ENCODE assay signal across 10 mouse cellular contexts in genomic region chr15:89557996-89558390, GRCm38 (mm10). TPM values are rescaled to one million over a fixed set of nuclear protein-coding genes. Genes with fewer than 3 reads are reported as not detected.
DNase-seq lines count a peak whose midpoint lies in the region; ATAC-seq lines count a peak whose summit lies in the region.
"Had no signal": no experiment of that assay in that cellular context is flagged by ENCODE, and none has a peak within 500 bp of the region (broad histone marks: within the 10 kb centered on the region; RNA-seq: fewer than 3 reads in every experiment).

No protein-coding gene starts in this region.

- peaks cover 30% of the 10 kb centered on the region for H3K4me1 ChIP-seq in heart, embryonic 12.5 days (replicated peaks)
- H3K4me1 ChIP-seq in forebrain, embryonic 13.5 days = peaks cover 18% of the 10 kb centered on the region; the same call in 1 of the 2 replicates
- H3K4me1 ChIP-seq in midbrain, embryonic 11.5 days (ENCODE audit: control insufficient read depth, insufficient read depth, low read length) = peaks cover 16% of the 10 kb centered on the region

- ATAC-seq in heart, embryonic 12.5 days (ENCODE audit: insufficient number of reproducible peaks, low FRiP score) = no peak
- no peak for ATAC-seq in forebrain, embryonic 13.5 days
- ATAC-seq in midbrain, embryonic 11.5 days (ENCODE audit: low FRiP score) = 0 out of 2 replicates have a peak, but pooled peaks have one; percentile 12
- ATAC-seq in inflammation-experienced regulatory T-cells, adult 6 months = no peak

- DNase-seq in heart, postnatal 36 days = no peak
- DNase-seq in ES-CJ7 (ENCODE audit: low read depth, low spot score) = peak; percentile 45
- no peak for DNase-seq in midbrain, embryonic 11.5 days (ENCODE audit: low spot score, missing footprints)
- no peak for DNase-seq in ovary, adult 18-20 months (ENCODE audit: low spot score)
- no peak for DNase-seq in adrenal gland, postnatal 36 days
- DNase-seq: kidney, postnatal 25 days had no signal

- H3K4me2 ChIP-seq in heart, embryonic 12.5 days = peak overlapping the region; percentile 66
- peak overlapping the region; percentile 40 for H3K4me2 ChIP-seq in forebrain, embryonic 13.5 days
- H3K4me2 ChIP-seq in midbrain, embryonic 11.5 days = peak overlapping the region; percentile 28

- peaks cover 48% of the 10 kb centered on the region for H3K27me3 ChIP-seq in heart, embryonic 12.5 days (replicated peaks)
- H3K27me3 ChIP-seq in forebrain, embryonic 13.5 days = peaks cover 43% of the 10 kb centered on the region
- H3K27me3 ChIP-seq in midbrain, embryonic 11.5 days (ENCODE audit: control insufficient read depth, insufficient read depth, low read length) = peaks cover 33% of the 10 kb centered on the region

- 29% methylated on average over 34 of the region's 34 CpGs for WGBS in heart, embryonic 12.5 days
- WGBS in forebrain, embryonic 13.5 days = 5% methylated on average over 34 of the region's 34 CpGs
- WGBS in midbrain, embryonic 11.5 days = 2% methylated on average over 34 of the region's 34 CpGs

- peak overlapping the region; percentile 39 for H3K4me3 ChIP-seq in heart, embryonic 12.5 days
- peak overlapping the region; percentile 20 for H3K4me3 ChIP-seq in forebrain, embryonic 13.5 days
- peak overlapping the region; percentile 5; the same call in 1 of the 2 replicates for H3K4me3 ChIP-seq in midbrain, embryonic 11.5 days (ENCODE audit: low read depth, low read length)

- peaks cover 6% of the 10 kb centered on the region; the same call in 1 of the 2 replicates for H3K36me3 ChIP-seq in heart, embryonic 12.5 days
- H3K36me3 ChIP-seq in forebrain, embryonic 13.5 days (ENCODE audit: poor library complexity, severe bottlenecking) = no peaks in the 10 kb centered on the region
- no peaks in the 10 kb centered on the region for H3K36me3 ChIP-seq in midbrain, embryonic 11.5 days (ENCODE audit: control insufficient read depth, insufficient read depth, low read length)
- H3K36me3 ChIP-seq: G1E had no signal

- peak overlapping the region; percentile 10; the same call in 1 of the 2 replicates for H3K9ac ChIP-seq in heart, embryonic 12.5 days
- no peak overlapping the region for H3K9ac ChIP-seq in forebrain, embryonic 13.5 days
- H3K9ac ChIP-seq in midbrain, embryonic 11.5 days (ENCODE audit: low read length) = no peak overlapping the region

- H3K27ac ChIP-seq in heart, embryonic 12.5 days (ENCODE audit: poor library complexity, severe bottlenecking) = no peak overlapping the region
- H3K27ac ChIP-seq in forebrain, embryonic 13.5 days = no peak overlapping the region
- no peak overlapping the region for H3K27ac ChIP-seq in midbrain, embryonic 11.5 days (ENCODE audit: low read depth, low read length)

- intact Hi-C loops in heart, postnatal 36 days (cut with DNase I) = no loop called here

- no peaks in the 10 kb centered on the region for H3K9me3 ChIP-seq in heart, embryonic 12.5 days (replicated peaks)
- no peaks in the 10 kb centered on the region for H3K9me3 ChIP-seq in forebrain, embryonic 13.5 days (replicated peaks)
- no peaks in the 10 kb centered on the region for H3K9me3 ChIP-seq in midbrain, embryonic 11.5 days (ENCODE audit: control insufficient read depth, low read length)

RNA-seq across cellular contexts. Expression of gene Acr, which starts 10.1 kb away (rescaled TPM):
- 0.29 and 0.42 TPM in 2 replicates for polyA plus RNA-seq in heart, embryonic 12.5 days (2016; fragmentation: Nextera tagmentation; extraction: Ambion mirVana)
- total RNA-seq in heart, postnatal 36 days (2021) = under 1 TPM; 0.25 to 0.68 TPM
- 1.2 and 1.8 TPM in 2 replicates for polyA plus RNA-seq in forebrain, embryonic 13.5 days (2015; fragmentation: Nextera tagmentation; extraction: Ambion mirVana)
- 0.42 and 0.43 TPM in 2 replicates for polyA plus RNA-seq in midbrain, embryonic 11.5 days (2014; fragmentation: Nextera tagmentation; extraction: Ambion mirVana)
- not detected for polyA plus RNA-seq in inflammation-experienced regulatory T-cells, adult 6 months (2017; shearing (Covaris generic))
- total RNA-seq in adrenal gland, postnatal 36 days (2021) = not detected
- total RNA-seq: G1E had no signal
- polyA plus RNA-seq: G1E had no signal

RNA-seq across cellular contexts. Expression of gene Rabl2, which starts 33.7 kb away (rescaled TPM):
- polyA plus RNA-seq in heart, embryonic 12.5 days (2016; fragmentation: Nextera tagmentation; extraction: Ambion mirVana) = 20.3 and 21.1 TPM in 2 replicates
- 1 to 10 TPM; 4.4 to 5.4 TPM for total RNA-seq in heart, postnatal 36 days (2021)
- polyA plus RNA-seq in forebrain, embryonic 13.5 days (2015; fragmentation: Nextera tagmentation; extraction: Ambion mirVana) = 55.1 and 56.4 TPM in 2 replicates
- 84.3 and 87.3 TPM in 2 replicates for polyA plus RNA-seq in midbrain, embryonic 11.5 days (2014; fragmentation: Nextera tagmentation; extraction: Ambion mirVana)
- polyA plus RNA-seq in inflammation-experienced regulatory T-cells, adult 6 months (2017; shearing (Covaris generic)) = 1 to 10 TPM; 1.5 to 2.2 (median 1.5) TPM
- total RNA-seq in adrenal gland, postnatal 36 days (2021) = 10 to 100 TPM in 1 of 2 experiments, 1 to 10 TPM in 1; 8.4 to 10.9 TPM

RNA-seq across cellular contexts. Expression of gene Shank3, which starts 58.6 kb away (rescaled TPM):
- 2.9 and 3.0 TPM in 2 replicates for polyA plus RNA-seq in heart, embryonic 12.5 days (2016; fragmentation: Nextera tagmentation; extraction: Ambion mirVana)
- 10 to 100 TPM; 47.0 to 56.3 TPM for total RNA-seq in heart, postnatal 36 days (2021)
- 7.1 and 9.5 TPM in 2 replicates for polyA plus RNA-seq in forebrain, embryonic 13.5 days (2015; fragmentation: Nextera tagmentation; extraction: Ambion mirVana)
- 2.2 TPM in 2 replicates for polyA plus RNA-seq in midbrain, embryonic 11.5 days (2014; fragmentation: Nextera tagmentation; extraction: Ambion mirVana)
- polyA plus RNA-seq in inflammation-experienced regulatory T-cells, adult 6 months (2017; shearing (Covaris generic)) = not detected
- 10 to 100 TPM; 30.7 to 51.0 TPM for total RNA-seq in adrenal gland, postnatal 36 days (2021)
